Mouse (Mus musculus): ENCODE results near the gene Olfr651. TPM values are rescaled to one million over a fixed set of nuclear protein-coding genes. Genes with fewer than 3 reads are reported as not detected.
A peak's percentile ranks its signal among the peaks of the same experiment; 100 is the strongest.

Gene Olfr651
- polyA plus RNA-seq, 1 experiment from 2014 or later: not detected

DNA sequence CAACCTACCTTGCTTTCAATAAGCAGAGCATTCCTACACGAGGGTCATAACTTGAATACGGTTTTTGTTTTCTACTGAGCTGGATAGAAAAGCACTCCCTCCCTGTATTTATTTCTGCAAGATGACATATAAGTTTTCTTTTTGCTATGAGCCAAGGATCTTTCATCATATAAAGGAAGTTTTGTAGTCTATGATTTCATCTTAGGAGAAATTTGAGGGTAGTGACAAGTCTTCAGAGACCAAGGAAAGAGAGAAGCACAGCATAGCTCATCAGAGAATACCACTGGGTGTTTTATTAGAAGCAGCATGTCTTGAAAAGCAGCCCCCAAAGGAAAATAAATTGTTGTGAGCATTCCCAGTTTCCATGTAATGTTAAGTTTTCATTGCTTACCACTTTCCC lies 51.7 kb downstream of the Olfr651 start, which contains the start of gene Olfr655:
TSS of gene Olfr655 (minus strand) at position 101 of the 400 bp plus-strand sequence.
- no peak for DNase-seq
- Histone ChIP-seq H3K9me3 (replicated peaks) (no peaks in the 10 kb centered on the region), H3K27ac (no peak within 1 kb of the TSS), H3K27me3 (no peaks in the 10 kb centered on the region), H3K9ac (no peak within 1 kb of the TSS), H3K4me2 (no peak within 1 kb of the TSS), H3K4me1 (replicated peaks) (no peaks in the 10 kb centered on the region), H3K4me3 (replicated peaks) (no peak within 1 kb of the TSS), H3K36me3 (no peaks in the 10 kb centered on the region)
- WGBS (ENCODE audit: insufficient replicate concordance): 62% methylated on average over 2 of the region's 2 CpGs
- no peak for ATAC-seq (ENCODE audit: low read depth)

DNA sequence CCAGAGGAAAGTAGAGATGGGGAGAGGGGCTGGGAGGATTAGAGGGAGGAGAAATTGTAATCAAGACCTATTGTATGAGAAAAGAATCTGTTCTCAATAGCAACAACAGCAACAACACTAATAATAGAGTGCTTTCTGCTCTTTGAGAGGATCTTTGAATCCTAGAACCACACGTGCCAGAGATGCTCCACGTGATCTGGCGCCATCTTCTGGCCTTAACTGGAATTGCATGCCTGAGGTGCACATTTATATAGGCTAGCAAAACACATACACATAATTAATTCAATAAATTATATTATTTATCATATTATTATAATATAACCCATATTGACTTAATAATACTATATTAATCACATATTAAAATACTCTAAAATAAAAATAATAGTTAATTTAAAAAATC lies 53.2 kb downstream of the Olfr651 start:
- H3K27me3 ChIP-seq: no peaks in the 10 kb centered on the region
- H3K9me3 ChIP-seq (replicated peaks): no peaks in the 10 kb centered on the region
- no peak overlapping the region for H3K4me3 ChIP-seq (replicated peaks)
- no peak overlapping the region for H3K9ac ChIP-seq
- no peak overlapping the region for H3K4me2 ChIP-seq
- 6% methylated on average over 3 of the region's 3 CpGs for WGBS (ENCODE audit: insufficient replicate concordance)
- no peaks in the 10 kb centered on the region for H3K4me1 ChIP-seq (replicated peaks)
- H3K36me3 ChIP-seq: no peaks in the 10 kb centered on the region
- DNase-seq: peak; percentile 3
- H3K27ac ChIP-seq: no peak overlapping the region
- no peak for ATAC-seq (ENCODE audit: low read depth)

Other genes with a start within 250 kb of the Olfr651 start
- gene Trim12a, start 234.7 kb upstream of the Olfr651 start, polyA plus RNA-seq (2015; fragmentation: Nextera tagmentation; extraction: Ambion mirVana): 3.4 and 3.6 TPM in 2 replicates
- not detected in 2 replicates for gene Trim34b, start 220.7 kb upstream of the Olfr651 start, polyA plus RNA-seq (2015; fragmentation: Nextera tagmentation; extraction: Ambion mirVana)
- 1.2 TPM in 2 replicates for gene Trim12c, start 196.8 kb upstream of the Olfr651 start, polyA plus RNA-seq (2015; fragmentation: Nextera tagmentation; extraction: Ambion mirVana)
- 0.08 and 0.09 TPM in 2 replicates for gene Trim30b, start 180.2 kb upstream of the Olfr651 start, polyA plus RNA-seq (2015; fragmentation: Nextera tagmentation; extraction: Ambion mirVana)
- gene Trim30c, start 149.3 kb upstream of the Olfr651 start, polyA plus RNA-seq (2015; fragmentation: Nextera tagmentation; extraction: Ambion mirVana): 0.20 and 0.38 TPM in 2 replicates
- 1.7 and 1.9 TPM in 2 replicates for gene Trim30a, start 84.9 kb upstream of the Olfr651 start, polyA plus RNA-seq (2015; fragmentation: Nextera tagmentation; extraction: Ambion mirVana)
- 0.31 and 0.58 TPM in 2 replicates for gene Trim30d, start 42.3 kb upstream of the Olfr651 start, polyA plus RNA-seq (2015; fragmentation: Nextera tagmentation; extraction: Ambion mirVana)
- not detected in 2 replicates for gene Olfr652, start 10.8 kb downstream of the Olfr651 start, polyA plus RNA-seq (2015; fragmentation: Nextera tagmentation; extraction: Ambion mirVana)
- gene Olfr653, start 27.2 kb downstream of the Olfr651 start, polyA plus RNA-seq (2015; fragmentation: Nextera tagmentation; extraction: Ambion mirVana): not detected in 2 replicates
- gene Olfr654, start 36.9 kb downstream of the Olfr651 start, polyA plus RNA-seq (2015; fragmentation: Nextera tagmentation; extraction: Ambion mirVana): not detected in 2 replicates
- not detected in 2 replicates for gene Olfr655, start 51.6 kb downstream of the Olfr651 start, polyA plus RNA-seq (2015; fragmentation: Nextera tagmentation; extraction: Ambion mirVana)
- not detected in 2 replicates for gene Olfr656, start 63.8 kb downstream of the Olfr651 start, polyA plus RNA-seq (2015; fragmentation: Nextera tagmentation; extraction: Ambion mirVana)
- not detected in 2 replicates for gene Olfr657, start 74.7 kb downstream of the Olfr651 start, polyA plus RNA-seq (2015; fragmentation: Nextera tagmentation; extraction: Ambion mirVana)
- not detected in 2 replicates for gene Olfr658, start 97.2 kb downstream of the Olfr651 start, polyA plus RNA-seq (2015; fragmentation: Nextera tagmentation; extraction: Ambion mirVana)
- gene Olfr659, start 116.6 kb downstream of the Olfr651 start, polyA plus RNA-seq (2015; fragmentation: Nextera tagmentation; extraction: Ambion mirVana): not detected in 2 replicates
- not detected in 2 replicates for gene Olfr661, start 136.4 kb downstream of the Olfr651 start, polyA plus RNA-seq (2015; fragmentation: Nextera tagmentation; extraction: Ambion mirVana)
- not detected in 2 replicates for gene Usp17le, start 227.3 kb downstream of the Olfr651 start, polyA plus RNA-seq (2015; fragmentation: Nextera tagmentation; extraction: Ambion mirVana)